Mouse (Mus musculus) neutrophil, adult 5-6 weeks (primary cell): ENCODE measurements around the gene Celf2. TPM values are rescaled to one million over a fixed set of nuclear protein-coding genes. Genes with fewer than 3 reads are reported as not detected.

Experiments
- ATAC-seq: fragments of 151-379, 151-347 bp; 2 replicates; pipeline ENCODE4 v1.8.0; 2017; ENCODE audit warnings: mild to moderate bottlenecking, moderate TSS enrichment; ENCODE audit not compliant: insufficient number of reproducible peaks, poor library complexity, low FRiP score, severe bottlenecking; ENCODE audit errors: extremely low read depth
- total RNA-seq: library from RNA; stranded (forward); fragments of 200-1000 nt; gene quantifications from 2 replicates; pipeline ENCODE4 v1.2.3, GENCODE M21; 2017

The Celf2 gene
- total RNA-seq, 1 experiment from 2014 or later, result 186 TPM

DNA sequence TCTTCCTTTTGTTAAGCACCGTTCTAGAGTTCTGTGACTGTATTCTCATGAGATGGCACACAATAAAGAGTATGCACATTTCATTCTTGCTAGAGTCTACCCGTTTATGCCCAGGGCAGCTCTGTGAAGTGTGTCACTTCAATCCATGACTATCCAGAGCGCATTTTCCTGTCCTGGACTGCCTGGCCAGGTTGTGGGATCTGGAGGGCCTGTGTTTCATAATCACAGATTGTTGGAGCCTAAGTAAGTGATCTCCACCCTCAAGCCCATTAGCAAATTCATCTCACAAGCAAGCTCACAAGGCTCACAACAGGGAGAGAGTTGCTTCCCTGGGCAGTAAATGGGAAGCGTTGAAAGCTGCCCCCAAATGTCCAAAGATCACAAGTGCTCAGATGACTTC lies 395.6 kb downstream of the Celf2 start:
- no peak for ATAC-seq

DNA sequence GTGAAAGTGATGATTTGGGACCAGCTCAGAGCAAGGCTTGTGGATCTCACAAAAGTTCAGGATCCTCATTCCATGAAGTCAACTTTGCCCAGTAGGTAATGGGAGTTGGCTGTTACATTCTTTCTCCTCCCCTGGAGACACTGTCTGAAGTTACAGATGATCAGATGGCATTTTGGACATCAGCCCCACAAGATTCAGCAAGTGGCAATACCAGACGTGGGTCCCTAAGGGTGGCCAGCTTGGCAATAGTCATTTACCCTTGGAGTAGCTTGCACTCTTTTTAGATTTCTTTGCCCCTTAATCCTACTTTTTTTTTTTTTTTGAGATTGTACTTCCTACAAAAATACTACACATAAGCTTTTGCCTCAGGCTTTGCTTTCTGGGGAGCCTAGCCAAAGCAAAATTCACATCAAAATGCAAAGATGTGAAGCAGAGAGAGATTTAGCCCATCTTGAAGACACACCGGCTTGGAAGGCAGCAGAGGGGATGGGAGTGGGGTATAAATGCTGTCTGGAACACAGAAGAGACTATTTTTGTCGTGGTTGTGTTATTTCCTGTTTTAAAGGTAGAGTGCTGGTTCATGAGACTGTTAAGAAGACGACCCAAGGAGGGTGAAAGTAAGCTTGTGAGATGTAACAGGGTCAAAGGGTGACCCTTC lies 397.1 kb downstream of the Celf2 start:
- no peak for ATAC-seq

DNA sequence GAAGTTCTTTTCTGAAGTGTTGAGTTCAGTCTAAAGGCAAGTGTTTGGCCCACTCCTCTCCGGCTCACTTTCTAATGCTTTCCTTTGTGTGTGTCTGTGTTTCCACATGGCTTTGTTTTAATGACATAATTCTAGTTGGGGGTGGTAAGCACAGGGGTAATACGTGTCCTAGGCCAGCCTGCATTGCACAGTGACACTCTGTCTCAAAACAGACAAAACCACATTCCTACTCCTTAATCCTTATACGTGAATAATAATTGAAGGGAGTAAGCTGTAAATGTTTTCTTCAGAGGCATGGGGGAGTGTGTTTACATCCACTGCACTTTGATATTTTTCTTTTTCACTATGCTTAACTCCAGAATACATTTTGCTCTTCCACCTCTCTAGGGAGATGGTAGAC lies 415.9 kb downstream of the Celf2 start:
- no peak for ATAC-seq

DNA sequence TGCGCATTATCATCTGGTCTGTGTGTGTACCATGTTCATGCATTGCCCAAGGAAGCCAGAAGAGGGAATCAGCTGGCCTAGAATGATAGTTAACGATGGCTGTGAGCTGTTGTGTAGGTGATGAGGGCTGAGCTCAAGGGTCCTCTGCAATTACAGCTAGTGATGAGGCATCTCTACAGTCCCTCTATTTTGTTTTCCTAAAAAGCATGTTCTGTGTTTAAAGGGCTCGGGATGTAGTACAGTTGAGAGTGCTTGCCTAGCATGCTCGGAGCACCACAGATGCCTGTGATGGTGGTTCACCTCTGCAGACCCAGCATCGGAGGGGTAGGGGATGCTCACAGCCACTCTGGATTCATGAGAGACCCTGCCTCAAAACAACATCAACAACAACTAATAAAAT lies 416.7 kb downstream of the Celf2 start:
- ATAC-seq, result no peak

DNA sequence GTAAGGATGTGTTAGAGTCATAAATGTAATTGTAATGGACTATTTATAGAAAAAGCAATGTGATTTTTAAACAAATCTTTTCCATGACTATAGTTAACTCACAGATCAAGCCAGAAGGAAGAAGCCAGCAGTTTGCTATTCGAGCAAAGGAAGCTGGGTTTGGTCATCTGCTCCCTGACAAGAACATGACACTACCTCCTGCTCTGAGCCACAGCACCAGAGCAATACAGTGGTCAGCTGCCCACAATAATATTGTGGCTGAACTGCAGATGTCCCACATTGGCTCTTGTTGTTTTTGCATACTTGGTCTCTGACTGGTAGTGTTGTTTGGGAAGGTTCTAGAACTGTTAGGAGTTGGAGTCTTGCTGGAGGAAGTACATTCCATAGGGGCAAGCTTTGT lies 418.9 kb downstream of the Celf2 start:
- ATAC-seq, result no peak

DNA sequence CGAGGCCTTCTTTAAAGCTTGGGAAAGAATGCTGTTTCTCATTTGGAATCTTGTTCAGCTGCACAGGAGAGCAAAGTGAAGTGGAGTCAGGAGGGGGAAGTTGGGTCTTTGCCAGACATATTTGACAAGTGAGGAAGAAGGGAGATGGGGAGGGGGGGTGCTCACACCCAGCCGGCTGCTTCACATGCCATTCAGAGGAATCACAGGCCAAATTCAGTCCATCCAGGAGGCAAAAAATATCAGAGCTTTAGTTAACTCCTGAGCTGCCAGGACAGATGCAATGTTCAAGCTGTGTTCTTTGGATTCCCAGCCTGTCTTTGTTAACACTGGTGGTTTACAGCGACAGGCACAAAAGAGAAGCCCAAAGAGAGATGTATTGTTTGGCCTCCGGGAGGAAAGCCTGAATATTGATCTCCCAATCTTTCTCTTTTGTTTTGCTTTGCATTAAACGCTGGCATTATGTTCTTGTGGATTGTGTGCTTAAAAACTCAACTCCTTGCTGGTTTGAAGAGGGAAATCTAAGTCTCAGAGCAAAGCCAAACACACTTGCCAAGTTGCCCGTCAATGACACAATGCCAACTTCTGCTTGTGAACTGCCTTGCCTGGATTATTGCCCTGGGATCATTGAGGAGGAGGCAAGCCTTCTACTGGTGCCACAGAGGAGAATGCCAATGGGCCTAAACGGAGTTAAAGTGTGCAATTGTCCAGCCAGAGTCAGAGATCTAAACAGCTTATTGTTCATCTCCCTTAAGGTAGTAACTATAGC lies 420.1 kb downstream of the Celf2 start:
- ATAC-seq, result no peak

DNA sequence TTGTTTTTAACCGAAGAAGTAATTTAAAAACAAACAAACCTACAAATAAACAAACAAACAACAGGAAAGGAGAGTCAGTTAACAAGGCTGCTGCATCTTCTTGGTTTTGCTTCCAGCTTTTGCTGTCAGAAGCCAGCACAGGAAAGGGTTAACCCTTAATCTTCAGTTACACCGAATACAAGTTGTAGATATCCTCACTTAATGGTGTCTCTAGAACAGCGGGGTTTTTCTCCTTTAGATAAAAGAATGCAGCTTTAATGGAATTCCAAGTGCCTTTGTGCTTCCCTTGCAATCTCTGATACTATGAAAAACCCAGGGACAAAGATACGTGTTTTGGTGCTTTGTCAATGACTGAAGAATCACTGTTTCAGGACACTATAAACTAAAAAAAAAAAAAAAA lies 420.8 kb downstream of the Celf2 start:
- ATAC-seq, result no peak

DNA sequence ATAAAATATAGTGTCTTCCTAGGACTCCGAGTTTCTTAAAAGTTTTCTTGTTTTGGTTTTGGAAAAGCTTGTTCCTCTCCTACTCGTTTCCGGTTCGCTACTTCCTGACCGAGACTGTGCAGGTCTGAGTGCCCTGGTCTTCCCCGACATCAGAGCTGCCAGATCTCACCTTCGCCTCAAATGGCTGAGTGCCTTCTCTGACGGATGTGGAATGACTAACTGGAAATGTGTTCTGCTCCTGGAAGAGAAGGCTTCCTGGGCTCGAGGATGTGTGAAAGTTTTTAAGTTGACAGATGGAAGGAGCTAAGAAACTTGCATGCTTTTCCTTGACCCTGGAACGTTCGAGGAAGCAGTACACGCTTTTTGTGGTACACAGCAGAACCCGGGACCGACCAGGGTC lies 421.9 kb downstream of the Celf2 start:
- ATAC-seq, result no peak

DNA sequence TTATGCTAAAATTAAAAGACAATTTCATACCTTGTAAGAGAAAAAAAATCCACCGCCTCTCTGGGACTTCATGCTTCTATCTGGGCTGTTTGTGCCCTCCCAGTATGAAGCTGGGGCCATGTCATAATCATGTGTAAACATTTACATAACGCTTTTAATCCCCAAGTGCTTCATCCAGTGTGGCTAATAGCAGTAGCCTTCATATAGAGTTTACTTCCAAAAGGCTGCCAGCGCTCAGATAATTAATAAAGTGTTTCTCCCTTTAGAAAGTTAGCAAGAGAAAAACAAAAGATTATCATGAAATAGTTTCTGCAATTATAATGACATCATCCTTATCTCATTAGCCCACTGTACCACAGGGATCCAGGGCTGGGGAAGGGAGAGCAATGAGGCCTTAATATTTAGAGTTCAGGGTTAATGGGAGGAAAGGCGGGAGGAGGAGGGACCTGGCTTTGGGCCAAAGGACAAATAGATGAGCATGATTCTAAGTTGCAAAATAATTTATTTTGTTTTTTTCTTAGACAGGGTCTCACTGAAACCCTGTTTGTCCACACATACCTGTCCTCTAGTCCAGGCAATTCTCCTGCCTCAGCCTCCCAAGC lies 425.8 kb downstream of the Celf2 start:
- ATAC-seq, result no peak

DNA sequence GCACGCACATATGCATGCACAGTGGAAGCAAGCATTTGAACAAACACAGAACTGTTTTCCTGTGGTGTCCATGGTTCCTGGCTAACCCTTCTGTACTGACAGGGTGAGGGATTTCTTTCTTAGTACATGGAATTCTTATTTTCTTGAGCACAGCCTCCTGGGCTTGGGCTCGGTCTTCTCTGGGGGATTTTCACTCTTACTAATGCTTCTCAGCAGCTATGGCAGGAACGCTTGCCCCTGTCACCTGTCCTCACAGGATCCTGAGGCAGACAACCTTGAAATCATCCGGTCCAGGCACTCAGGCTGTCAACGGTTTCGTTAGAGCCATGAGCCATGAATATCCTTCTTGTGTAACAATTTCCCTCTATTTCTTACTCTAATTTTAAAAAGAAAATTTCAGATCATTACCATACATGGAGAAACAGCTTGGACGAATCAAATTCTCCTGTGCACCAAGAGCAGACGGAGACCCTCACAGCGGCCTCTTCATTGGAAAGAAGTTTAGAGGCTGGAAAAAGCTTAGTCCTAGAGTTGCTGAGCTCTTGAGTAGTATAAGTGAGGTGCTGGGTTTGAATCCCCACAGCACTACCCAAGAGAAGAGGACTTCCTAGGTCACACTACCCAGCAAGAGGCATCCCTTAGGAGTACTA lies 426.9 kb downstream of the Celf2 start:
- ATAC-seq, result no peak

DNA sequence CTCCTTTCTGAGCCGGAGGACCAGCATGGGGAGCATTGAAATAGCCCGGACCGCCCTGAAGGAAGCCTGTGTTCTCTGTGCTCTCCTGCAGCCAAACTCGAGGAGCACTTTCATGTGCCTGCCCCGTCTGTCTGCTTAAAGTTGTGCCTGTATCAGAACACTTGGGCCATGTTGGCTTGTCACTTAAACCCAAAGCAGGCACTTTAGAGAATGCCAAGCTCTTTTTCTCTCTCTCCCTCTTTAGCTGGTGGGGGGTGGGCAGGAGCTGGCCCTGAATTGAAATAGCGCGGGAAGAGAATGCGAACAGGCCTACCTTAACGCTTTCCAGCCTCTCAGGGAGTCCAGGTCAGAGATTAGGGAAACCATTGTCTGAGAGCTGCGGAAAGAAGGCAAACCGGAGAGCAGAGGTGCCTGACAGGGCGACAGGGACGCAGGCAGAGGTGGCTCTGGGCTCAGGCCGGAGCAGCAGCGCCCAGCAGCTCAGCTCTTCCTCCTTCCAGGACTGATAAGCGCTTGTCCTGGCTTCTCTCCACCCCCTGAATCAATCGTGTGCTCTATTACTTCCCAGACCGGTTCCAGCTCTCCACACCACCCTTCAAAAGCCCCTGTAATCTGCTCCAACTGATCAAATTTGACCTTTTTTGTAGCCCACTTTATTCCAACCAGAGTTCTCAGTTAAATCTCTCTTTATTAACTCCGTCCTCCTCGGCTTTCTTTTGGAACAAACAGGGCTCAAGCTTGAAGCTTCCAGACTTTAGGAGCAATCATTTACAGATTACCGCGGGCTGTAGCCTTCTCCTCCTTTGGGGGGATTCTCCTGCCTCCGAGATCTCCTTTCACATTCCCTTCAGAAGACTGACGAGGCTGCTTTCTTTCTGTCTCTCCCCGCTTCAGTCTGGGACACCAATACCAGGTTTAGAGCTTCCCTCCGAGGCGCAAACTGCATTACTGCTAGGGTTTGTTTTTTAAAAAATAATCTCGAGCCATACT lies 428.3 kb downstream of the Celf2 start:
- no peak for ATAC-seq

DNA sequence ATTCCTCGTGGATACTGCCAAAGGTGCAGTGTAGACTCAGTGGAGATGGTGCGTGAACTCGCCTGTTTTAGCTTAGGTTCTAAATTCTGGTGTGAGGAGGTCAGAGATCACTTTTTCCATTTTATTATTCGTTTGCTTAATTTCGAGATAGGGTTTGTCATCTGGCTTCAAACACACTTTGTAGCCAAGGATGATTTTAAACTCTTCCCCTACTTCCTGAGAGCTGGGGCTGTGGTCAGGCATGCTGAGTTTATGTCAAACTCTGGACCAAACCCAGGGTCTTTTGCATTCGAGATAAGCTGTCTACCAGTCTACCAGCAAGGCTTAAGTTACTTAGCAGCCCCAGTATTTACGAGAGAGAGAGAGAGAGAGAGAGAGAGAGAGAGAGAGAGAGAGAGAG lies 429.3 kb downstream of the Celf2 start:
- no peak for ATAC-seq

DNA sequence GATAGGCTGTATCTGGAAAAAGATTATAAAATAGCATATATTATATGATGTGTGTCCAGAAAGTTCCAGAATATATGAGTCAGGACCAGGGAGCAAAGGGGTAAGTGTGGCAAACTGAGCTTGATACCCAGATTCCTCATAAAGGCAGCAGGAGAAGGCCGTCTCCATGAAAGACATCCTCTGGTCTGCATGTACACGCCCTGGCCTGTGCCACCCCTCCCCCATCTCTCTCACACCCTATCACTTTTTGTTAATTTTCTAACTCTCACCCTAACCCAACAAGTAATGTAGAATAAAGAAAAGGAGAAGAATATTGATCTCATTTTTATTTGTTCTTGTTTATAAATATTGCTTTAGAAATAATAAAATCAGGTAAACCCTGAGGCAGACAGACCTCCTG lies 430.0 kb downstream of the Celf2 start:
- ATAC-seq, result no peak

DNA sequence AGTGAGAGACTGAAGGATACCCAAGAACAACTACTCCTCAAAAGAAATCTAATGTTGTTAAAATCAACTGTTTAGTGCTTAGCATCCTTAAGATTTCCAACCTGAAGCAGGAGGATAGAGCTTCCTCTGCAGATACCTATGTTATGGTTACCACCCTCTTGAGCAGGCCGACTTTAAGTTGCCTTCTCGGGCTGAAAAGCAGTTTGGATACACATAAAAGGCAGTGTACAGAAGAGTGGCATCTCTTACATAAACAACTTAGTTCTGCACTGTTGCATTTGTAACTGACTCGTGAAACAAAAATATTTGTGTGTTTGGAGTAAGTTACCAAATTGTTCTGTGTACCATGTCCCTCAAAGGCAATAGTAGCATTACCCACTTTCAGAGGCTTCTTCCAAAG lies 435.6 kb downstream of the Celf2 start:
- ATAC-seq, result no peak

DNA sequence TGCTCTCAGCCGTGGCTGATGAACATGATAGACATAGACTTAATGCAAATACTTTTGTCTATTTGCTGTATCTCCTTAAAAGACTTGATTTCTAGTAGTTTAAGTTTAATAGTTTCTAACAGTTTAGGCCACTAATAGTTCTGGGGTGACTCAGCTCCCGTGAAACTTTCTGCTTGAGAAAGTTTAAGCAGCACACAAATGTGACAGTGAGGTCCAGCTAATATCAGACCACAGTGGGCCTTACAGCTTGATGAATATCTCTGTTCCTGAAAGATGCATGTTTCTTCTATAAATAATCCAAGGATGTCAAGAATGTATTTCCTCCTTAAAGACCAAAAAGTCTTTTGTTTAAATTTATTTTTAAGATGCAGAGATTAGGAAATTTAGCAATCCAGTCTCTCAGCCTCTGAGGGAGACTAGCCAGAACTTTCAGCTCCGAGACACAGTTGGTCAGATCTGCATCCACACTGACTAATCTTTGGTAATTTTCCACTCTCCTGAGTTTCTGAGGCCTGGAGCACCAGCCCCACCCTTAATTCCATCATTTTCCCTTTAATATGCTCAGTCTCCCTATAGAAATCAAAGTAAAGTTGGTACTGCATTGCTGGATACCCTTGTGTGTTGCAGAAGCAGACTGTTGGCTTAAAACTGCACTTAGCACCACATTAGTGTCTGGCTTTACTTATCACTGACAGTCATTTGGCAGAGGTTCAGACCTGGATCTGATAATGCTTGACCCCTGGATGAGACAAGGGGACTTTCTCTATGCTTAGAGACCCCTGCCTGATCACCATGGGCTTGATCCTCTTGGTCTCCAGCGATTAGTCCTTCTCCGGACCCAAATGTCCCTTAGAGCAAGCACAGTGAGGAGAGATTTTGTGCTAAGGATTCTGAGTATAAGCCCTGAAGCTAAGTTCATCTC lies 436.8 kb downstream of the Celf2 start:
- ATAC-seq, result no peak

DNA sequence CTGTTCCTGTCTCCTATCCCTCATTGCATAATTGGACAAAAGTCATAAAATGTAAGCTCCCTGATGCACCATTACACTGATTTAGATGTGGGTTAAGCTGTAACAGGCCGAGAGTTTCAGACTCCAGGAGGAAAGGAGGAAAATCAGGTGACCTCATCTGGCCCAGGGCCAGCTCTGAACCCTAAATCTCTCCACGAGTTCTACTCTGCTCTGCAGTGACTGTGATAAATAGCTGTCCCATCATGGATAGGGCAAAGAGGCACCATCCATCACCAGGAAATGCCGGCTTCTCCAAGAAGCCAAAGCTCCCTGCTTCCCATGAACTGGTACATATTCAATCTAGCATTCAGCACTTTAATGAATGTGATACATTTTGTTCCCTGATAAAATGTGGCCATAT lies 439.9 kb downstream of the Celf2 start:
- no peak for ATAC-seq

DNA sequence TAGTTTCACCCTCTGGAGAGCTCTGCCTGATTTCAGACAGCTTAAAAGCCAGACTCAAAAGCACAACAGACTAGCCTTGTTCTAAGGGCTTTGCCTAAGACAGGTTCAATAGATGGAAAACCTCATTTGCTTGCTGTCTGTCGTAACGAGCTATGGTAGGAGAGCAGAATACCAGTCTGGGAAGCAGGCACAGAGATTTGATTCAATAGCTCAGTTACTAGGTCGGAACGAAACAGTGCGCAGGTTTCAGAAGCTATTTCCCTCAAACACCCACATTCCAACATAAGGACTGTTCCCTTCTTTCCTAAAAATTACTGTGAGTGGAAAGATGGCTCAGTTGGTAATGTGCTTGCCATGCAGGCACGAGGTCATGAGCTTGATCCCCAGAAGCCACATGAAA lies 441.1 kb downstream of the Celf2 start:
- no peak for ATAC-seq
